Mouse (Mus musculus) liver, embryonic 13.5 days (tissue): Measurements from ENCODE around the gene A930002H24Rik. TPM values are rescaled to one million over a fixed set of nuclear protein-coding genes. Genes with fewer than 3 reads are reported as not detected.
"Not testable (repeated sequence)": the region's sequence is repeated elsewhere in the genome, so short reads cannot be mapped to it uniquely, and the experiment has no call there.

Source experiments
- ATAC-seq: fragments of 200-750 bp; cut with Nextera tagmentation; 2 replicates; pipeline ENCODE4 v1.8.0; 2017; ENCODE audit warnings: low read depth, mild to moderate bottlenecking, moderate number of reproducible peaks, moderate library complexity
- DNase-seq: peaks from one replicate; pipeline ENCODE4 v3.0.0; 2022
- H3K27ac ChIP-seq: fragments of 300-500 bp; sonication (generic); 2 replicates; pipeline ENCODE4 v1.5.1; 2015; ENCODE audit warnings: moderate library complexity, mild to moderate bottlenecking, inconsistent platforms
- H3K27me3 ChIP-seq: fragments of 300-500 bp; sonication (generic); 2 replicates; pipeline ENCODE4 v1.6.1; 2015; ENCODE audit warnings: mild to moderate bottlenecking, inconsistent platforms
- H3K36me3 ChIP-seq: fragments of 300-500 bp; sonication (generic); 2 replicates; pipeline ENCODE4 v1.6.1; 2015; ENCODE audit warnings: mild to moderate bottlenecking, inconsistent platforms
- H3K4me1 ChIP-seq: fragments of 300-500 bp; sonication (generic); replicated peaks from 2 replicates; pipeline ENCODE4 v1.6.1; 2015; ENCODE audit warnings: inconsistent platforms
- H3K4me2 ChIP-seq: fragments of 300-500 bp; sonication (generic); 2 replicates; pipeline ENCODE4 v1.6.1; 2015; ENCODE audit warnings: inconsistent platforms, mild to moderate bottlenecking, moderate library complexity
- H3K4me3 ChIP-seq: fragments of 300-500 bp; sonication (generic); replicated peaks from 2 replicates; pipeline ENCODE4 v1.5.1; 2015; ENCODE audit warnings: mild to moderate bottlenecking, inconsistent platforms
- H3K9ac ChIP-seq: fragments of 300-500 bp; sonication (generic); 2 replicates; pipeline ENCODE4 v1.6.1; 2015; ENCODE audit warnings: mild to moderate bottlenecking, inconsistent platforms
- H3K9me3 ChIP-seq: fragments of 300-500 bp; sonication (generic); replicated peaks from 2 replicates; pipeline ENCODE4 v1.6.1; 2016; ENCODE audit warnings: inconsistent platforms
- WGBS: fragments of 180-500 bp; shearing (Covaris S2); methylation state at CpG from one replicate; pipeline ENCODE4 v1.1.7; 2015; ENCODE audit not compliant: insufficient replicate concordance; 5-methylcytosine and 5-hydroxymethylcytosine counted together
- polyA plus RNA-seq: library from polyadenylated mRNA; unstranded; fragments of >200 nt; fragmentation: Nextera tagmentation; extraction: Ambion mirVana; gene quantifications from 2 replicates; pipeline ENCODE4 v1.2.1, GENCODE M21; 2015

Gene A930002H24Rik
- polyA plus RNA-seq, 1 experiment from 2014 or later = 0.67 TPM

DNA sequence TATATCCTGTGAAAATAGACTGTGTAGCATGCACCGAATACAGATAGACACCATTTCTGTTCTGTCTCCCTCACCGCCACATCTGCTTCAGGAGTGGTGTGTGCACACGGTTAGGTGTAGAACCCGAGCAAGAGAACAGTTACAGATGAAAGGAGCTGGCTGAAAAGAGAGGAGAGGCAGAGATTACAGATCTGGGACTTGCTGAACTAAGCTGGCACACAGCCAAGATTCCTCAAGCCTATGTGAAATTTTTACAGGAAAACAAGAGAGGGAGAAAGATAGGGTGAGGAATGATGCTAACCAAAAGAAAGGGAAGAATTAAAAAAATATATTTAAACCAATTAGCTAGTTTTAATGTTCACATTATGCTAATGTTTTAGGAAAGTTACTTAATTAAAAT, 2.6 kb downstream of the A930002H24Rik start:
- 73% methylated on average over 4 of the region's 4 CpGs for WGBS

DNA sequence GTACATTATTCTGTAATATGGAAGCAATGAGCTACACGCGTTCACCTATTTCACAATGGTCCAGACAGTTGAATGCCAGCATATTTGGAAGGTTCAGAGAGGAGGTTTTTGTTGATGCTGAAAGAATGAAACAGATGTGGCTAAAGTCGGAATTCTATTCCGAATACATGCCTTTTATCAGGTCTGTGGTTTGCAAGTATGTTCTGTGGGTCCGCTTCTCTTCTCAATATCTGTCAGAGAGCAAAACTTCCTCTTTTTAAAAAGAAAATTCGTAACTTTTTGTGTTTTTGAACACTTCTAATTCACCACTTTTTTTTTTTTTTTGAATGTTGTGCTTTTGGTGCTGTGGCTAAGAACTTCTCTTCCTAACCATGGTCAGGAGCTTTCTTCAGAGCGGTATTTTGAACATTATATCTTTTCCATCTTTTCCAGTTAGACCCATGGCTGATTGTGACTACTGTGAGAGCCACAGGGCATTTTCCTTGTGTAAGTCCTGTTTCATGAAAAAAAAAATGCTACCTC, 6.5 kb downstream of the A930002H24Rik start:
- H3K9me3 ChIP-seq = no peaks in the 10 kb centered on the region
- H3K4me3 ChIP-seq = no peak overlapping the region
- WGBS = 34% methylated on average over 7 of the region's 7 CpGs
- H3K27ac ChIP-seq = no peak overlapping the region
- peaks cover 4% of the 10 kb centered on the region; the same call in 1 of the 2 replicates for H3K27me3 ChIP-seq
- no peaks in the 10 kb centered on the region for H3K4me1 ChIP-seq
- ATAC-seq (no peak), DNase-seq (no peak)
- no peaks in the 10 kb centered on the region for H3K36me3 ChIP-seq
- no peak overlapping the region for H3K4me2 ChIP-seq
- no peak overlapping the region for H3K9ac ChIP-seq

More for the DNA sequence above, 2.6 kb downstream of the A930002H24Rik start:
- peaks cover 4% of the 10 kb centered on the region; the same call in 1 of the 2 replicates for H3K27me3 ChIP-seq
- ATAC-seq (no peak), DNase-seq (no peak)
- H3K9me3 ChIP-seq = no peaks in the 10 kb centered on the region
- no peak overlapping the region for H3K27ac ChIP-seq
- no peak overlapping the region for H3K4me2 ChIP-seq
- no peaks in the 10 kb centered on the region for H3K36me3 ChIP-seq
- no peak overlapping the region for H3K9ac ChIP-seq
- no peak overlapping the region for H3K4me3 ChIP-seq
- peaks cover 25% of the 10 kb centered on the region for H3K4me1 ChIP-seq

DNA sequence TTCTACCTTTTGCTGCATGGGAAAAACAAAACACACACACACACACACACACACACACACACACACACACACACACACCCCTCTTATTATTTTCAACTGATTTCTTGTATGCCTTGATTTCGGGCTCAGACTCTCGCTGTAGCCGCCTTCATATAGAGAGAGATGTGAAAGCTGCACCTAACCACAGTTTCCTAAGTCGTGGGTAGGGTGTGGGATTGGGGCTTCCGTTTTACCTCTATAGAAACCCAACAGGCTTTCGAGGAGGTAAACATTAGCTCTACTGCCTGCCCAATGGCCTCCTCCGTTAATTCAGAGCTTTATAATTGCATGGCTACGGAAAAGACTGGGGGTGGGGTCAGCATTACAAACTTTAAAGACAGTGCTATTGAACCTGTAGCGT, 13.6 kb downstream of the A930002H24Rik start:
- DNase-seq (no peak), ATAC-seq (no peak)
- 26% methylated on average over 9 of the region's 9 CpGs for WGBS
- Histone ChIP-seq H3K27me3 (no peaks in the 10 kb centered on the region), H3K36me3 (no peaks in the 10 kb centered on the region), H3K9ac (no peak overlapping the region), H3K4me3 (peak overlapping the region; percentile 72), H3K4me2 (peak overlapping the region; percentile 83), H3K4me1 (peaks cover 17% of the 10 kb centered on the region), H3K27ac (no peak overlapping the region), H3K9me3 (no peaks in the 10 kb centered on the region)

DNA sequence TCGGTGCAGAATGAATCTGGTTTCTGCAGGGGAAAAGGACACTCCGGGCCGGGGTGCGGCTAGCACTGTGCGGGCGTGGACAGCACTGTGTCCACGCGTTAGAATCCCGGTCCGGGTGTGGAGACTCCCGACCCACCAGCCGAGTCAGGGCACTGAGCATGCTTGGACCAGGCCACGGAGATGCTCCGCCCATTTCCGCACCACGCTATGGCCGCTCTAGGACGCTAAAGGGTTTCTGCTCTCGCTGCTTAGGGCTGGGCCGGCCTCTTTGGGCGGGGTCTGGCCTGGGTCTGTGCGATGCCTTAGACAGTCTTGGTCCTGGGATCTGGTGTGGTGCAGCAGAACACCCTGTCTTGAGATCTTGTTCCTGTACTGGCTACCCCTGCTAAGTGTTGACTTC, 14.0 kb downstream of the A930002H24Rik start:
- peak overlapping the region; percentile 80 for H3K9ac ChIP-seq
- H3K27ac ChIP-seq = peak overlapping the region; percentile 37; the same call in 1 of the 2 replicates
- H3K27me3 ChIP-seq = no peaks in the 10 kb centered on the region
- H3K36me3 ChIP-seq = no peaks in the 10 kb centered on the region
- H3K4me1 ChIP-seq = peaks cover 17% of the 10 kb centered on the region
- peak overlapping the region; percentile 83 for H3K4me2 ChIP-seq
- ATAC-seq = peak; percentile 100
- peak overlapping the region; percentile 72 for H3K4me3 ChIP-seq
- no peaks in the 10 kb centered on the region for H3K9me3 ChIP-seq
- WGBS = 0% methylated on average over 22 of the region's 22 CpGs
- peak; percentile 78 for DNase-seq

DNA sequence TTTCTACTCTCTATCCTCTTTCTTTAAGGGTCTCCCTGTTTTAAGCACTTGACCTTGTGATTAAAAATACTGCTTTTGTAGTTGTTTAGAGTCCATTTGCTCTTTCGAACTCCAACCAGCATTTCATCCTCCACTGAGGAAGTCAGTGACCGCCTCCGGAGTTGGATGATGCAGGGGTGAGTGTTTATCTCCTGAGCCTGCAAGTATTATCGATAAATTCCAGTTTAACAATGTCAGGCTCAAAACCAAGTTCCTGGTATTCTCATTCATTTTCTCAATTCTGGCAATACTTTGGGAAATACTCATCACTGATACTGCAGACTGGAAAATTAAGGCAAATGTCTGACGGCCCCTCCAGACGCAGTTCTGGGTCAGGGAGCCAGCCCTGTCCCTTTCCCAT, 14.4 kb downstream of the A930002H24Rik start:
- under 1% methylated on average over 6 of the region's 6 CpGs for WGBS
- Histone ChIP-seq H3K9ac (peak overlapping the region; percentile 80), H3K27me3 (no peaks in the 10 kb centered on the region), H3K36me3 (no peaks in the 10 kb centered on the region), H3K27ac (peak overlapping the region; percentile 37; the same call in 1 of the 2 replicates), H3K4me1 (peaks cover 17% of the 10 kb centered on the region), H3K4me2 (peak overlapping the region; percentile 83), H3K9me3 (no peaks in the 10 kb centered on the region), H3K4me3 (peak overlapping the region; percentile 72)
- ATAC-seq = peak; percentile 46; the same call in 1 of the 2 replicates
- DNase-seq = no peak

DNA sequence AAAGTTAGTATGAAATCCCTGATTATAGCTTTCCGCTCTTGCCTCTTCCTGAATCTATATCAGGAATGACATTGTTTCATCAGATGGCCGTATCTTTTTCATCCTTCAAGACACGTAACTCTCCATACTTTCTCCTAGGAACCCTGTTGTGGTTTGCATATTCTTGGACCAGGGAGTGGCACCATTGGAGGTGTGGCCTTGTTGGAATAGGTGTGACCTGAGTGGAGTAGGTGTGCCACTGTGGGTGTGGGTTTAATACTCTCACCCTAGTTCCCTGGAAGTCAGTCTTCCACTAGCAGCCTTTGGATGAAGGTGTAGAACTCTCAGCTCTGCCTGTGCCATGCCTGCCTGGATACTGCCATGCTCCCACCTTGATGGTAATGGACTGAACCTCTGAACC, 17.8 kb downstream of the A930002H24Rik start:
- not testable (repeated sequence) for H3K9me3 ChIP-seq, H3K27ac ChIP-seq, H3K9ac ChIP-seq, H3K4me2 ChIP-seq, ATAC-seq, H3K4me3 ChIP-seq, H3K27me3 ChIP-seq, H3K36me3 ChIP-seq, DNase-seq
- H3K4me1 ChIP-seq = peaks cover 17% of the 10 kb centered on the region
- 79% methylated on average over 3 of the region's 3 CpGs for WGBS

DNA sequence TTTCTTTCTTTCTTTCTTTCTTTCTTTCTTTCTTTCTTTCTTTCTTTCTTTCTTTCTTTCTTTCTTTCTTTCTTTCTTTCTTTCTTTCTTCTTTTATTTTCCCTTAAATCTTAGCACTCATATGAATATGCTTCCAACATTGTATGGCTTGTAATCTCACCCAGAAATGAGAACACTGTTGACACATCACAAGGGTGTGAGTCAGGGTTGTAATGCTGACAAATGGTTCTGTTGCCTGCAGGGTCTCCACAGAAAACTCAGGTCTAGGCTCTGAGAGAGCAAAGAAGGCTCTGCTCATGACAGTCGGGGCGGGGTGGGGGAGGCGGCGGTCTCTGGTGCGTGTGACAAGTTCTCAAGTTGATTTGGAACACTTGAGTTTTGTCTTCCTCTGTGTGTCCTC, 18.7 kb downstream of the A930002H24Rik start:
- H3K27ac ChIP-seq = no peak overlapping the region
- ATAC-seq (no peak), DNase-seq (no peak)
- H3K9me3 ChIP-seq = no peaks in the 10 kb centered on the region
- WGBS = 66% methylated on average over 5 of the region's 5 CpGs
- H3K27me3 ChIP-seq = no peaks in the 10 kb centered on the region
- no peak overlapping the region for H3K9ac ChIP-seq
- no peak overlapping the region for H3K4me3 ChIP-seq
- H3K36me3 ChIP-seq = no peaks in the 10 kb centered on the region
- peaks cover 14% of the 10 kb centered on the region for H3K4me1 ChIP-seq
- no peak overlapping the region for H3K4me2 ChIP-seq

DNA sequence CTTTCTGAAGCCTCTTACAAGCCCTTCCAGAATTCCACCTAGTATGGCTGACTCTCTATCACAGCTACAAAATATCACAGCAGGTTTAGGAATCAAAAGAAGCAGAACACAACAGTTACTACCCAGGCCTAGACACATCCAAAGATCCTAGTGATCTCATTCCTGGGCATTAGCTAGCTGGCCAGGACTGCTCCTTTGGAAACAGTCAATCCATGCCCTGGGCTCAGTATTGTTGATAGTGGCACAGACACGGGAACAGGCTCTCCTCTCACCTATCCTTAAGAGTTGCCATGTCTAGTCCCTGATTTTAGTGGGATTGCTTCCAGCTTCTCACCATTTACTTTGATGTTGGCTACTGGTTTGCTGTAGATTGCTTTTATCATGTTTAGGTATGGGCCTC, 21.4 kb downstream of the A930002H24Rik start:
- H3K9me3 ChIP-seq = no peaks in the 10 kb centered on the region
- no peaks in the 10 kb centered on the region for H3K36me3 ChIP-seq
- H3K27ac ChIP-seq = no peak overlapping the region
- H3K27me3 ChIP-seq = no peaks in the 10 kb centered on the region
- ATAC-seq (no peak), DNase-seq (no peak)
- no peak overlapping the region for H3K4me3 ChIP-seq
- no peaks in the 10 kb centered on the region for H3K4me1 ChIP-seq
- H3K4me2 ChIP-seq = no peak overlapping the region
- H3K9ac ChIP-seq = no peak overlapping the region
- 68% methylated on average over 1 of the region's 1 CpGs for WGBS

DNA sequence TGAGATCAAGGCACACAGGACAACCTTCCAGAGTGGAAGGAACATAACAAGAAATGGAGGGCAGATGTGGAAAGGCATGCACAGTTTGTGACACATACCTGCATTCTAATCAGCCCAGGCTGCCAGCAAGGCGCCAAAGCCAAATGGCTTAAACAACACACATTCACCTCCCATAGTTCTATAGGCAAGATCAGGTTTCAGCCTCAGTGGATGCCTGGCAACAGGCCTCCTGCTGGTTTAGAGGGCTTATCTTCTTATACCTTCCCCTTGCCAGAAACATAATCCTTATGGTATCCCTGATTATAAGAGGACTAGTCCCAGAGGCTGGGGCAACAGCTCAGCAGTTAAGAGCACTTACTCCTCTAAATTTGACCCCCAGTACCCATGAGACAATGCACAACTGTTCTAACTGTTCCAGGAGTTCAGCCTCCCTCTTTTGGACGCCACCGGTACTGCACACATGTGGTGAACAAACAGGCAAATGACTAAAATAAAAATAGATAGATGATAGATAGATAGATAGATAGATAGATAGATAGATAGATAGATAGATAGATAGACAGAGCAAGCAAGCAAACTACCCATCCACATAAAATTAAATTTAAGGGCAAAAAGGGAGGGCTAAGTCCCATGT, 23.8 kb downstream of the A930002H24Rik start:
- no peak overlapping the region for H3K27ac ChIP-seq

DNA sequence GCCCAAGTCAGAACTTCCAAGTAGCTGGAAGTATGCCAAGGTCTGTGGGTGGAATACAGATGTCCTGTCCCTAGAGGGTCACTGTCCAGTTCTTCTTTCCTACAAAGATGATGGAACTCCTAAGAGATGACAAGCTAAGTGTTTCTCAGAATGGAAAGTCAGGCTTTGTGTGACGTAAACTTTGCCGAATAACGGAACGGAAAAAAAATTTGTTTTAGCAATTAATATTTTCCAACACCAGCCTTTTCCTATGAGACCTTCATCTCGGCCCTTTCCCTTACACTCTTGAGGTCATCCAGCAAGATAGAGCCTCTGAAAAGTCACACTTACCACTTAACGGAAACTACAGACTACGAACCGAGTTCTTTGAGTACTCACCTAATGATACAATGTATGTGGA, 25.4 kb downstream of the A930002H24Rik start:
- DNase-seq (no peak), ATAC-seq (no peak)
- no peaks in the 10 kb centered on the region for H3K9me3 ChIP-seq
- H3K9ac ChIP-seq = no peak overlapping the region
- H3K27me3 ChIP-seq = no peaks in the 10 kb centered on the region
- no peak overlapping the region for H3K4me3 ChIP-seq
- no peak overlapping the region for H3K4me2 ChIP-seq
- H3K36me3 ChIP-seq = no peaks in the 10 kb centered on the region
- H3K4me1 ChIP-seq = no peaks in the 10 kb centered on the region
- H3K27ac ChIP-seq = no peak overlapping the region
- 84% methylated on average over 8 of the region's 8 CpGs for WGBS

More for the DNA sequence above, 23.8 kb downstream of the A930002H24Rik start:
- H3K9ac ChIP-seq = no peak overlapping the region
- no peak overlapping the region for H3K4me2 ChIP-seq
- no peak for DNase-seq
- no peaks in the 10 kb centered on the region for H3K9me3 ChIP-seq
- 87% methylated on average over 3 of the region's 3 CpGs for WGBS
- no peak overlapping the region for H3K4me3 ChIP-seq
- no peaks in the 10 kb centered on the region for H3K4me1 ChIP-seq
- H3K36me3 ChIP-seq = no peaks in the 10 kb centered on the region
- no peak for ATAC-seq
- no peaks in the 10 kb centered on the region for H3K27me3 ChIP-seq

DNA sequence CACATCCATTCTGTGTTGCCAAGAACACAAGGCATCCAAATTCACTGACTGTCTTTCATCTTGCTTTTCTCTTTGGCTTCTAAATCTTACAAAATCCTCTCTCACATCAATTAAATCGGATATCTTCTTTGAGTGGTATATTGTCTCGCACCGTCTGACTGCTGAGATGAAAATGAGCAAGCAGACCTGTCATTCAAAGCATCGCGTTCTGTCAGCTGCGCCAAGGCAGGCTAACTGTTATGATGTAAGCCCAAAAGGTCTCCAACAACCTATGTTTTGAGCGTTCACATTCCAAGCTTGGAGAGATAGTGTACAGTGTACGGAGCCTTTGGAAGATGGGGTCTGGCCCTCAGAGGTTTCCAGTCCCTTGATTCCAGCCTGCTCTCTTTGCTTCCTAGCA, 26.9 kb downstream of the A930002H24Rik start:
- ATAC-seq = no peak

DNA sequence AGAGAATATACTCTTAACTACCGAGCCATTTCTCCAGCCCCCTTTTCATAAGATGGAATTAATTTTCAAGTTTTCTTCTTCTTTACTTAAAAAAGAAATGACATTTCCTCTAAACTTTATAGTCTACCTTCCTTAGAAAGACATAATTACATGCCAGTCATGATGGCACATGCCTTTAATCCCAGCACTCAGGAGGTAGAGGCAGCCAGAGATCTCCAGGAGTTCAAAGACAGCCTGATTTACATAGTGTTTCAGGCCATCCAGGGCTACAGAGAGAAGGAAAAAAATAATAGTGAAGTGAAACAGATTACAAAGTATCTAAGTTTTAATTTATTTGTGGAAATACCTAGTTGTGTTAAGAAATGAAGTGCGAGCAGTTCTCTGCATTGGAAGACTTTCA, 27.4 kb downstream of the A930002H24Rik start:
- 68% methylated on average over 2 of the region's 2 CpGs for WGBS
- H3K9ac ChIP-seq = no peak overlapping the region
- H3K36me3 ChIP-seq = no peaks in the 10 kb centered on the region
- DNase-seq (no peak), ATAC-seq (no peak)
- H3K27me3 ChIP-seq = no peaks in the 10 kb centered on the region
- no peaks in the 10 kb centered on the region for H3K4me1 ChIP-seq
- H3K27ac ChIP-seq = no peak overlapping the region
- H3K4me3 ChIP-seq = no peak overlapping the region
- no peaks in the 10 kb centered on the region for H3K9me3 ChIP-seq
- H3K4me2 ChIP-seq = no peak overlapping the region

More for the DNA sequence above, 26.9 kb downstream of the A930002H24Rik start:
- H3K27ac ChIP-seq = no peak overlapping the region
- 71% methylated on average over 8 of the region's 8 CpGs for WGBS
- no peaks in the 10 kb centered on the region for H3K9me3 ChIP-seq
- H3K9ac ChIP-seq = no peak overlapping the region
- H3K4me1 ChIP-seq = no peaks in the 10 kb centered on the region
- H3K36me3 ChIP-seq = no peaks in the 10 kb centered on the region
- no peak overlapping the region for H3K4me3 ChIP-seq
- H3K27me3 ChIP-seq = no peaks in the 10 kb centered on the region
- no peak overlapping the region for H3K4me2 ChIP-seq
- DNase-seq = no peak
